Mouse (Mus musculus): ENCODE measurements around the gene Zfand4.

Gene Zfand4

GRCm38 (mm10) chr6:116371500-116371899 lies 107.5 kb downstream of the Zfand4 start:
- DNase-seq (ENCODE audit: low spot score in 2 of 2): no peak

DNA sequence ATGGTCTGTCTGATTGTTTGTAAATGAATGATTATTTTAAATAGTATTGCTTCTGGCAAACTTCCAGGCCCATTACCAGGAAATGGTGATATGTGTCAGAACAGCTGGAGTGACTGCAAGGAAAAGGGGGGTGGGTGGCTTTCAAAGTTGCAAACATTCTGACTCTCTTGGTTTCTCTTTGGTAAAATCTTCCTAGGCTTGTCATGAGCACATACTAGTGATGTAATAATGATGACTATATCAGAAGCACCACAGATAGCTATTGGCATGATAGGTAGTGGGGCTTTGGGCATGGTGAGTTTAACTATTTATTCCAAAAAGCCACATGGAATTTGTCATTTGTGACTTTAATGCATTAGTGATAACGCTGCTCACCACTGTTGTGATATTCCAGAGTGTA lies 110.1 kb downstream of the Zfand4 start:
- DNase-seq (ENCODE audit: low spot score in 2 of 2): no peak

GRCm38 (mm10) chr6:116374618-116375017 lies 110.6 kb downstream of the Zfand4 start:
- DNase-seq (ENCODE audit: low spot score in 2 of 2): no peak

GRCm38 (mm10) chr6:116378892-116379291 lies 114.9 kb downstream of the Zfand4 start:
- no peak for DNase-seq (ENCODE audit: low spot score in 2 of 2)
